Mouse (Mus musculus): ENCODE results near the gene Rrm2.

DNA sequence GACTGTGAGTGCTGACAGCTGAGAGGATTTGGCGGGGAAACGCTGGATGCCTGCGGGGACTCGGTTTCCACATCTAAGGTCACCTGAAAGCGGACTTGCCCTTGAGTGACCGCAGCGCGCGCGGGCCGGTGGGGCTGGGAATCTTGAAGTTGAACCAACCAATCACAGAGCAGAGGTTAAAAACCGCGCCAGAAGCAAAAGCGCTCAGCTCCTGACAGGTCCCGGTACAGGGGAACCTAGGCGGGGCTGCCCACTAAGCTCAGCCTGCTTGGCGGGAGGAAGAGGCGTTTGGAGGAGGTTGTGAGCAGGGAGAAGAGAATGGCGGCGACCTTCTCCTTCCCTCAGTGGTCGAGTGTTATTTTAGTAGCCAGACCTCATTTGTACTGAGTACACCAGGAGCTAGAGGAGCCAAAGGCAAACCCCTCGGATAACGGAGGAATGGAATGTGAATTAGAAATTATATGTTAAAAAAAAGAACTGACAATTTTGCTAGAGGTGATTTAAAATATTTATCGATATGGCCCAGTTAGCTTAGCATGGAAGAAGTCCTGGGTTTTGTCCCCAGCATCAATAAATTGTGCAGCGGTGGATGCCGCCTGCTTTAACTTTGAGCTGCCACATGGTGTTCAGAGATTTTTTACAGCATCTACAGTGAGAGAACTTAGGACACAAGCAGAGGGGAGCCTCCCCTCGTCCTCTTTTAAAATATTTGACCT is 1.1 kb upstream of the Rrm2 start:
- TF ChIP-seq CTCF (IDR thresholded peaks at IDR 0.05; ENCODE audit: control insufficient read depth, insufficient read depth, insufficient replicate concordance, low read depth, low read length) = no peak
- TF ChIP-seq POLR2A (IDR thresholded peaks at IDR 0.05; ENCODE audit: control insufficient read depth, low read depth, low read length) = no peak

All from testis, adult 2 months (tissue).